Mouse (Mus musculus) kidney, postnatal 14 days (tissue): ENCODE measurements around the gene Cdkn1a.

Source experiments
- DNase-seq: peaks from one replicate; pipeline ENCODE4 v3.0.0; 2022; ENCODE audit warnings: mixed read lengths

Cdkn1a gene

DNA sequence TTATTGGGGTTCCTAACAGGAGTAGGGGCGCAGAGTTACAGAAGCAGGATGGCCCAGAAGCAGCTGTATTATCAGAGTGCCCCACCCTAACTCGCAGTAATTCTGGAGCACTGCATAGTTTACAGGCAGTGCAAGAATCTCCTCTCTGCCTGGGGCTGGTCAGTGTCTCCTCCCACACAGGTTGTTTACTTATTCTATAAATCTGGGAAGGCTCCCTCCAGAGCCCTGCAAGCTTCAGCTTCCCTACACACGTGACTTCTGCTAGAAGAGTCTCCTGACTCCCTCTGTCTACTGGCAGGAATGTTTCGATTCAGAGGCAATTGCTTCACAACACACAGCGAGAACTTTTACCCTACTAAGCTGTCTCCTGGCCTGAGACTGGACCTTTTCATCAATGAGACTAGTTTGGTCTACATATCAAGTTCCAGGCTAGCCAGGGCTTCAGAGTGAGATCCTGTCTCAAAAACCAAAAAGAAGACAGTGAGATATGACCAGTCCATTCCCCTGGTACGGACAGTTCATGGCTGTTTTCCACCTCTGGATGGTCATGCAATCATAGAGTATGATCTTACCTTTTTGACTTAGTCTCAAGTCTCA, 32.9 kb downstream of the Cdkn1a start:
- DNase-seq = peak; percentile 50

- no peak for DNase-seq
Measured at GRCm38 (mm10) chr17:29126561-29126960, 35.8 kb downstream of the Cdkn1a start.

GRCm38 (mm10) chr17:29129341-29129740, 38.6 kb downstream of the Cdkn1a start:
- no peak for DNase-seq

GRCm38 (mm10) chr17:29135066-29135465, 44.3 kb downstream of the Cdkn1a start:
- DNase-seq = no peak

- peak; percentile 81 for DNase-seq
Measured at GRCm38 (mm10) chr17:29136236-29136635, 45.5 kb downstream of the Cdkn1a start.

GRCm38 (mm10) chr17:29137906-29138305, 47.1 kb downstream of the Cdkn1a start:
- DNase-seq = no peak

DNA sequence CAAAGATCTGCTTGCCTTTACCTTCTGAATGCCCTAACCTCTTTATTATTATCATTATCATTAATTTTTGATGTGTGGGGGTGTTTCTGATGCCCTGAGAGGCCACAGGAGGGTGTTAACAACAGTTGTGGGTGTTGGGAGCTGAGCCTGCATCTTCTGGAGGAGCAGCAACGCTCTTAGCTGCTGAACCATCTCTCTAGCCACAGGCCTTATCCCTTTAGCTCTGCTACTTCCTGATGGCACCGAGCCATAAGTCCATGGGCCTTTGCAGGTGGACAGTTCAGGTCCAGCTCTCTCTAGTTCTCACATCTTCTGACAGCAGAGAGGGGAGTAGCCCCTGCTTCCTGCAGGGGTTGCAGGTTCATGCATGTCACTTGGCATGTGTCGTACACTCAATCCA, 50.8 kb downstream of the Cdkn1a start:
- DNase-seq = no peak

GRCm38 (mm10) chr17:29143266-29143665, 52.5 kb downstream of the Cdkn1a start:
- no peak for DNase-seq

GRCm38 (mm10) chr17:29145101-29145500, 54.3 kb downstream of the Cdkn1a start:
- no peak for DNase-seq

- DNase-seq = no peak
Measured at GRCm38 (mm10) chr17:29147273-29147672, 56.5 kb downstream of the Cdkn1a start.

DNA sequence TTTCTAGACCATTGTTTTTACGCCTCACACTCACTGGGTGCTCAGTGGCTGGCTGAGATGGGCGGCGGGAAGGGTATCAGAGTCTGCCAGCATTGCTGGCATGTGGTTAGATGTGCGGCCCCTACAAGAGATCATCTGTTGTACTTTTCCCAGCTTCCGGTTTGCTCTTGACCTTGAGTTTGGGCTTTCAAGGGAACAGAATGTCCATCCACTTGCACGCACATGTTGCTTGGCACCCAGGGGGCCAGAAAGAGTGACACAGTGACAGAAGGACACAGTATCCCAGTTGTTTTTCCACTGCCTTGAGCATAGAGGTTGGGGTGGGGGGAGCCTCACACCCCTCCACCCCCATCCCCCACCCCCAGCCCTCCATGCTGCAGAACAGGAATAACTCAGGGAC, 57.0 kb downstream of the Cdkn1a start:
- DNase-seq = no peak

GRCm38 (mm10) chr17:29149766-29150165, 59.0 kb downstream of the Cdkn1a start:
- no peak for DNase-seq
